Mouse (Mus musculus) C2C12 (cell line): ENCODE measurements at regions not wholly inside any gene's neighbourhood (a gene's known extent, or its start where the extent isn't known, plus 50 kb on each side); places are given as distances from the start of the nearest gene placed in this dataset.

ENCODE experiments used
- H3K27me3 ChIP-seq: one replicate; pipeline ENCODE4 v1.6.1; 2011; ENCODE audit not compliant: control insufficient read depth, insufficient read depth, insufficient read length
- H3K36me3 ChIP-seq: one replicate; pipeline ENCODE4 v1.6.1; 2011; ENCODE audit not compliant: control insufficient read depth, insufficient read depth
- H3K4me3 ChIP-seq: one replicate; pipeline ENCODE4 v1.5.1; 2011; ENCODE audit warnings: mild to moderate bottlenecking, control low read depth; ENCODE audit not compliant: poor library complexity, insufficient read depth, severe bottlenecking
- H3K79me2 ChIP-seq: one replicate; pipeline ENCODE4 v1.6.1; 2011; ENCODE audit not compliant: control insufficient read depth, insufficient read depth
- H3K79me3 ChIP-seq: one replicate; pipeline ENCODE4 v1.6.1; 2011; ENCODE audit warnings: low read depth, control low read depth
- H3ac ChIP-seq: one replicate; pipeline ENCODE3; 2011; ENCODE audit warnings: low read depth; ENCODE audit not compliant: control insufficient read depth, insufficient read length
- CEBPB ChIP-seq: IDR thresholded peaks from one replicate; pipeline ENCODE4 v1.6.1; 2011; ENCODE audit warnings: low read depth, mild to moderate bottlenecking, control low read depth, moderate library complexity
- CTCF ChIP-seq: IDR thresholded peaks from one replicate; pipeline ENCODE4 v1.5.1; 2011; ENCODE audit not compliant: control insufficient read depth, insufficient read depth, insufficient read length
- FOSL1 ChIP-seq: IDR thresholded peaks from one replicate; pipeline ENCODE4 v1.8.0; 2011; ENCODE audit warnings: mild to moderate bottlenecking, low read length; ENCODE audit not compliant: poor library complexity, insufficient read depth, severe bottlenecking
- MAX ChIP-seq: IDR thresholded peaks from one replicate; pipeline ENCODE4 v1.6.1; 2011; ENCODE audit warnings: mild to moderate bottlenecking, control low read depth
- MYOD1 ChIP-seq: IDR thresholded peaks from one replicate; pipeline ENCODE4 v1.6.1; 2011; ENCODE audit warnings: low read depth; ENCODE audit not compliant: control insufficient read depth, insufficient read length
- MYOG ChIP-seq: IDR thresholded peaks from one replicate; pipeline ENCODE4 v1.6.1; 2011; ENCODE audit not compliant: control insufficient read depth, insufficient read length; ENCODE audit errors: extremely low read depth
- USF1 ChIP-seq: IDR thresholded peaks from one replicate; pipeline ENCODE4 v1.6.1; 2011; ENCODE audit warnings: low read depth, mild to moderate bottlenecking, control low read depth, moderate library complexity

DNA sequence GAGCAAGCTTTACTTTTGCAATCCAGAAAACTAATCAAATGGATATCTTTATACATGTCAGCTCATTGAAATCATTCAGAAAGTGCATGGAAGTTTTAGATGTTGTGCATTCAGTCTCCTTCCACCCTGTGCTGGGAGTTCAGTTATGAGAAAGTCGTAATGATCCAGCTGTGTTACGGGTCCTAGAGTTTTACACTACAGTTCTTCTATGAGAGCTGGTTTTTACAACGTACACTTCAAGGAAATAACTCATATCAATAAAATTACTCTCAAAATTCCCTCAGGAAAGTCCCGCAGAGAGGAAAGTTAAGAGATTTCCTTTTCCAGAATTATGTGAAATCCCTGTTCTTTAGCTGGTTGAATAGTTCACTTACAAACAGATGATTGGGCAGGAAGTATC is 418.1 kb upstream of the Slc10a2 start:
- H3K36me3 ChIP-seq = no peaks in the 10 kb centered on the region
- H3K79me2 ChIP-seq = no peaks in the 10 kb centered on the region
- H3ac ChIP-seq = no peak overlapping the region
- TF ChIP-seq CEBPB = no peak
- no peak for TF ChIP-seq MYOD1
- TF ChIP-seq USF1 = no peak
- TF ChIP-seq FOSL1 = no peak
- no peak for TF ChIP-seq MAX
- TF ChIP-seq CTCF = no peak
- TF ChIP-seq MYOG = no peak
- H3K27me3 ChIP-seq = no peaks in the 10 kb centered on the region
- no peak overlapping the region for H3K4me3 ChIP-seq
- H3K79me3 ChIP-seq = no peaks in the 10 kb centered on the region

DNA sequence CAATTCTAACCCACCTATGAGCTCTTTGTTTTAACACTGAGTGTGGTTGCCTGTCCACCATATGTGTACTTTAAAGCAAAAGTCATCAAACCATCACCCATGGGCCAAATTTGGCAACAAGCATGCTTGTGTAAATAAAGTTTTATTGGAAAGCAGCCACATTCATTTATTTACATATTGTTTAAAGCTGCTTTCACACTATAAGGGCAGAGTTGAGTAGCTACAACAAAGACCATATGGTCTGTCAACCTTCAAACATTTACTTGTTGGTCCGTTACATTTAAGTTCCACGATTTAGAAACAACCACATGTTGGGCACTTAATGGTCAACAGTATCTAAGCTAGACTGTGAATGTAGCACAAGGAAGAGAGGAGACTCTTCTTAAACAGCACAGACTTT is 390.7 kb upstream of the Slc10a2 start:
- Histone ChIP-seq H3K79me2 (no peaks in the 10 kb centered on the region), H3K79me3 (no peaks in the 10 kb centered on the region), H3K4me3 (no peak overlapping the region), H3K27me3 (no peaks in the 10 kb centered on the region), H3K36me3 (no peaks in the 10 kb centered on the region), H3ac (no peak overlapping the region)
- TF ChIP-seq MYOD1 (no peak), MAX (no peak), CTCF (no peak), MYOG (no peak), FOSL1 (no peak), CEBPB (no peak), USF1 (no peak)

DNA sequence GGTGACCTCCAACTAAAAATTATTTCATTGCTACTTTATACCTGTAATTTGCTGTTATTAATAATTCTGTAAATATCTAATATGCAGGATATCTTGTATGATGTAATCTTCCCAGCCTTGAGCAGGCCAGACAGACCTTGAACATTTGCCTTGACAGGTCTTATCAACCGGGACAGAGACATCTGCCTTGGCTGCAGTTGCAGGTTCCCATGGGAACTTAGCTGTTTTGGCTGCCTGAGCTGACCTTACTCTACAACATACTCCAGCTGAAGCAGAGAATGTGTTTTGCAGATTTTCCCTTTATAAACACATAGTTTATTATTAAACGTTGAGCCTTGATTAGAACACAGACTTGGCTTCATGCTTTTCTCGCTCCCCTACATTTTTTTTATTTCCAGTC is 385.3 kb upstream of the Slc10a2 start:
- TF ChIP-seq USF1 = no peak
- no peak for TF ChIP-seq FOSL1
- TF ChIP-seq CEBPB = no peak
- no peak for TF ChIP-seq CTCF
- no peak for TF ChIP-seq MAX
- TF ChIP-seq MYOD1 = no peak
- no peak for TF ChIP-seq MYOG
- Histone ChIP-seq H3K4me3 (no peak overlapping the region), H3K79me2 (no peaks in the 10 kb centered on the region), H3ac (no peak overlapping the region), H3K27me3 (no peaks in the 10 kb centered on the region), H3K36me3 (no peaks in the 10 kb centered on the region), H3K79me3 (no peaks in the 10 kb centered on the region)

DNA sequence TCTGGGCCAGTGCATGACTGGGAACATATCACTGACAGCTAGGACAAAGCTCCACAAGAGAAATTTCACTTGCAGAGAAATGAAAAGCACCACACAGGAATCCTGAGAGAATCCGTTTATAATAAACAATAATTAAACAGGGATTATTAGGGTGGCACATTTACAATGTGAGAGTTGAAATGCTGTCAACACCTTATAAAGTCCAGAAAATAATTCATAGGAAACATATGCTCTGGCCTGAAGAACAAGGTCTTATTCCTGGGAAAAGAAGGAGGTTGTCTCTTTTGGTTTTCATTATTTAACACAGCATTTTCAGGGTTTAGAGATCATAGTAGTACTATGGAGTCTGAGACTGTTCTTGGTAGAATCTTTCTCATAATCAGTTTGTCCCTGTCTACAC is 377.8 kb upstream of the Slc10a2 start:
- Histone ChIP-seq H3K4me3 (no peak overlapping the region), H3K36me3 (no peaks in the 10 kb centered on the region), H3K79me2 (no peaks in the 10 kb centered on the region), H3ac (no peak overlapping the region), H3K79me3 (no peaks in the 10 kb centered on the region), H3K27me3 (no peaks in the 10 kb centered on the region)
- no peak for TF ChIP-seq CTCF
- TF ChIP-seq MYOD1 = no peak
- TF ChIP-seq MYOG = no peak
- TF ChIP-seq USF1 = no peak
- TF ChIP-seq FOSL1 = no peak
- TF ChIP-seq CEBPB = no peak
- no peak for TF ChIP-seq MAX

DNA sequence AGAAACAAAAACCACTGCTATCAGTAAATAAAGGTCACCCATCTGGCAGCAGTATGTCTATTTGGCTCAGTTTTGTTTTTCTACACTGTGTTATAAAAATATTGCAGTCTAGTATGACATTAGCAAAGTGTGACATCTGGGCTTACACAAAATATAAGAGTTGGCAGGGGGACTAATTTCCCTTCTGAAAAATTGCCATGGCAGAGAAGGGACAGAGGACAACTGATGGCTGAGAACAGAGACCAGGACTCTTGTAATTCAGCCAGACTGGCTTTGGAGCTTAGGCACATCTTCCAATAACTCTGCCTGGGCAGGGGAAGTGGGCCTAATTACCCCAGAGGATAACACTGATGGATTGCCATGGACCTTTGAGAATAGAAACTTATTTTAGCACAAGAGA is 367.8 kb upstream of the Slc10a2 start:
- H3ac ChIP-seq = no peak overlapping the region
- TF ChIP-seq MYOD1 (no peak), FOSL1 (no peak), MYOG (no peak), CTCF (no peak), USF1 (no peak), MAX (no peak), CEBPB (no peak)
- H3K79me2 ChIP-seq = no peaks in the 10 kb centered on the region
- no peaks in the 10 kb centered on the region for H3K27me3 ChIP-seq
- no peaks in the 10 kb centered on the region for H3K79me3 ChIP-seq
- no peak overlapping the region for H3K4me3 ChIP-seq
- no peaks in the 10 kb centered on the region for H3K36me3 ChIP-seq

DNA sequence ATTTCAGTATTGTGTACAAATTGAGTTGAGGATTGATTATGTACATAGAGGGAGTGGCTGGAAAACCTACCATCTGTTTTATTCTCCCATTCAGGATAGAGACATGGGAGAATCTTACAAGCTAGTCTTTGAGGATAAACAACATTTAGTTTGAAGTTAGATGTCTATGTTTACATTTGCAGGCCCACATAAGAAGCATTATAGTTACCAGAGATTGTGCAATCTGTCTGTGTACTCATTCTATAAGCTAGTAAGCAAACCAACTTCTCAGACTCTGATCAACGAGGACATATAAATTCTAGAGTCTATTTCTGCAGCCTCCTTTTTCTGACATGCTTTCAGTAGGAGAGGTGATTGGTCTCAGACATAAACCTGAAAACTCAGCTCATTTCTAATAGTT is 367.4 kb upstream of the Slc10a2 start:
- no peaks in the 10 kb centered on the region for H3K79me2 ChIP-seq
- H3ac ChIP-seq = no peak overlapping the region
- no peaks in the 10 kb centered on the region for H3K36me3 ChIP-seq
- no peaks in the 10 kb centered on the region for H3K27me3 ChIP-seq
- H3K4me3 ChIP-seq = no peak overlapping the region
- TF ChIP-seq MYOG (no peak), MAX (no peak), FOSL1 (no peak), CEBPB (no peak), CTCF (no peak), MYOD1 (no peak), USF1 (no peak)
- H3K79me3 ChIP-seq = no peaks in the 10 kb centered on the region
